Mouse (Mus musculus) C2C12 (cell line): Measurements from ENCODE around the gene Luzp1.

Source experiments
- CEBPB ChIP-seq: IDR thresholded peaks from one replicate; pipeline ENCODE4 v1.6.1; 2011; ENCODE audit warnings: low read depth, mild to moderate bottlenecking, control low read depth, moderate library complexity
- CTCF ChIP-seq: IDR thresholded peaks from one replicate; pipeline ENCODE4 v1.5.1; 2011; ENCODE audit not compliant: control insufficient read depth, insufficient read depth, insufficient read length
- MAX ChIP-seq: IDR thresholded peaks from one replicate; pipeline ENCODE4 v1.6.1; 2011; ENCODE audit warnings: mild to moderate bottlenecking, control low read depth
- MYOD1 ChIP-seq: IDR thresholded peaks from one replicate; pipeline ENCODE4 v1.6.1; 2011; ENCODE audit warnings: low read depth; ENCODE audit not compliant: control insufficient read depth, insufficient read length
- MYOG ChIP-seq: IDR thresholded peaks from one replicate; pipeline ENCODE4 v1.6.1; 2011; ENCODE audit not compliant: control insufficient read depth, insufficient read length; ENCODE audit errors: extremely low read depth
- USF1 ChIP-seq: IDR thresholded peaks from one replicate; pipeline ENCODE4 v1.6.1; 2011; ENCODE audit warnings: low read depth, mild to moderate bottlenecking, control low read depth, moderate library complexity

DNA sequence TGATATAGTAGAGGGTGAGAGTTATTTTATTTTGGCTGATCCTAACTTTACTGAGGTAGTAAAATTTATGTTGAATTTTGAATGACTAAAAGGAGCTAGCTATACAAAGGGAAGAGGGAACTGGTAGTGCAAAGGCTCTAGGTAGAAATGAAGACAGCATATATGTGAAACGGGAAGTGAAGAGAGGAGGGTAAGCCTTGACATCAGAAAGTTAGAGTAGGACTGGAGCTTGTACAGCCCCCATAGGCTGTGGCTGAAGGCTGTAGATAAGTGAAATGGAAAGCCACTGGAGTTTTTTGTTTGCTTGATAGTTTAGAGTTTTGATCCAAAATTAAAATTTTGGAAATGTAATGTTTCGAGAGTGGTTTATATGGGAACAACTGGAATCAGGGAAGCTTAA lies 49.0 kb downstream of the Luzp1 start:
- TF ChIP-seq CTCF (no peak), CEBPB (no peak), USF1 (no peak), MYOD1 (no peak), MAX (no peak), MYOG (no peak)
